Mouse (Mus musculus) CH12.LX (cell line): Measurements from ENCODE around the gene Harbi1. TPM values are rescaled to one million over a fixed set of nuclear protein-coding genes. Genes with fewer than 3 reads are reported as not detected.

Experiments used
- DNase-seq: peaks from one replicate; pipeline ENCODE4 v3.0.0-alpha.2; 2013; ENCODE audit errors: extremely low read depth
- H3K27ac ChIP-seq: 2 replicates; pipeline ENCODE4 v1.5.1; 2012; ENCODE audit warnings: low read depth, mild to moderate bottlenecking, control low read depth, moderate library complexity; ENCODE audit not compliant: insufficient read depth
- H3K27me3 ChIP-seq: replicated peaks from 2 replicates; pipeline ENCODE3; 2012; ENCODE audit warnings: inconsistent platforms
- H3K36me3 ChIP-seq, 2 experiments: replicated peaks in 1 of 2; 2 replicates each; pipeline versions ENCODE3 to v1.6.1; 2012; ENCODE audit warnings: inconsistent platforms in 1 of 2, low read length in 1 of 2, mild to moderate bottlenecking in 1 of 2, mixed read lengths in 1 of 2, moderate library complexity in 1 of 2; ENCODE audit not compliant: control insufficient read depth in 1 of 2, insufficient read depth in 1 of 2
- H3K4me1 ChIP-seq, 2 experiments: 2 replicates each; pipeline ENCODE4 v1.6.1; 2012; ENCODE audit warnings: inconsistent platforms in 1 of 2, moderate library complexity in 1 of 2; ENCODE audit not compliant: insufficient read depth in 2 of 2, control insufficient read depth in 1 of 2
- H3K4me2 ChIP-seq: 2 replicates; pipeline ENCODE4 v1.6.1; 2012; ENCODE audit warnings: low read depth, mild to moderate bottlenecking, control low read depth; ENCODE audit not compliant: poor library complexity, insufficient read depth, severe bottlenecking
- H3K4me3 ChIP-seq, 3 experiments: fragments of 150-350 bp in 1 of 3; sonication (generic) in 1 of 3; replicated peaks in 1 of 3; 2 replicates each; pipeline versions ENCODE3 to v1.5.1; 2011 to 2012; ENCODE audit warnings: low read depth in 2 of 3, low read length in 2 of 3, mild to moderate bottlenecking in 2 of 3, moderate library complexity in 2 of 3, control low read depth in 1 of 3, improper control_type of control experiment in 1 of 3, inconsistent platforms in 1 of 3, mixed read lengths in 1 of 3; ENCODE audit not compliant: poor library complexity in 1 of 3
- H3K79me2 ChIP-seq: replicated peaks from 2 replicates; pipeline ENCODE4 v1.6.1; 2012; ENCODE audit warnings: mild to moderate bottlenecking, moderate library complexity; ENCODE audit not compliant: control insufficient read depth, poor library complexity, insufficient read depth, severe bottlenecking; ENCODE audit errors: extremely low read depth
- H3K9ac ChIP-seq: 2 replicates; pipeline ENCODE4 v1.6.1; 2012; ENCODE audit warnings: low read depth, mild to moderate bottlenecking, control low read depth, moderate library complexity; ENCODE audit not compliant: insufficient read depth
- H3K9me3 ChIP-seq: replicated peaks from 2 replicates; pipeline ENCODE3; 2012; ENCODE audit warnings: low read length, inconsistent platforms, mixed read lengths
- E2F4 ChIP-seq: IDR thresholded peaks from 2 replicates; pipeline ENCODE4 v1.6.1; 2011; ENCODE audit warnings: low read depth, low read length, improper control_type of control experiment; ENCODE audit not compliant: insufficient replicate concordance
- MAFK ChIP-seq: IDR thresholded peaks from 2 replicates; pipeline ENCODE4 v1.6.1; 2011; ENCODE audit warnings: low read length, improper control_type of control experiment; ENCODE audit not compliant: insufficient replicate concordance
- SIN3A ChIP-seq: IDR thresholded peaks from 2 replicates; pipeline ENCODE4 v1.6.1; 2012; ENCODE audit warnings: low read length, improper control_type of control experiment, inconsistent platforms
- UBTF ChIP-seq: IDR thresholded peaks from 2 replicates; pipeline ENCODE4 v1.6.1; 2012; ENCODE audit warnings: low read depth, mild to moderate bottlenecking, inconsistent platforms, low read length, improper control_type of control experiment, moderate library complexity
- ZC3H11A ChIP-seq: IDR thresholded peaks from 2 replicates; pipeline ENCODE4 v1.6.1; 2012; ENCODE audit warnings: low read depth, mild to moderate bottlenecking, inconsistent platforms, low read length, improper control_type of control experiment
- dilution Hi-C: fragments of 300-500 bp; cut with MboI; formaldehyde crosslinking; loops from 2 replicates; pipeline ENCODE4 v1.14.3; 2020; ENCODE audit warnings: low sequenced_read_pairs; ENCODE audit not compliant: extremely low pct_unique_long_range_greater_than_20kb, extremely low pct_ligation_motif_present
- in situ Hi-C: fragments of 300-500 bp; cut with MboI; formaldehyde crosslinking; loops from 3 replicates; pipeline ENCODE4 v1.14.3; 2019; ENCODE audit warnings: low sequenced_read_pairs, low pct_ligation_motif_present, low pct_unique_long_range_greater_than_20kb, mixed read lengths
- polyA plus RNA-seq: library from polyadenylated mRNA; unstranded; fragments of >175 nt; gene quantifications from 2 replicates; pipeline ENCODE4 v1.2.1, GENCODE M21; 2012; ENCODE audit warnings: low read depth; ENCODE audit not compliant: insufficient read length
- total RNA-seq, 2 experiments: library from RNA; depleted of rRNA; stranded (reverse); fragments of 300-350 nt in 1 of 2; fragments of >200 nt in 1 of 2; gene quantifications; 2 replicates each; pipeline ENCODE4 v1.2.3; 2012 to 2014

Harbi1 gene
- total and polyA plus RNA-seq, 3 experiments, result 8.1 to 18.8 (median 13.3) TPM

DNA sequence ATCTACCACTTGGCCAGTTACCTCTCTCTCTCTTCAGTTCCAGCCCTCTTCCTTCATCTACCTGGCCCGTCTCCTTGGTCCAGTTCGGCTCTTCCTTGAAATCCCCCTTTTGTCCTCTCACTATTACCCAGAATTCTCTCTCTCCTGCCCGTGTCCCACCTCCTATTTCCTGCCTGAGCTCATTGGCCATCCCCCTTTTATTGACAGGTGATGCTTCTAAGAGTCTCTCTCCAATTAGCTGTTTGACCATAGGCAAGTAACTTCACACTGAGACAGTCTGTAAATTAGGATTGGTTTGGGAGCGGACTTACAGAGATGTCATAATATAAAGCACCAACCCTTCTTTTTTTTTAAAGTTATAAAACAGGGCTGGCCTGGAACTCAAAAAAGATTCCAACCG is 34.0 kb downstream of the Harbi1 start:
- Histone ChIP-seq H3K36me3 (peaks cover 0 to 19% of the 10 kb centered on the region in 2 experiments), H3K4me3 (no peak overlapping the region), H3K4me2 (no peak overlapping the region), H3K9ac (no peak overlapping the region), H3K79me2 (peaks cover 17% of the 10 kb centered on the region), H3K4me1 (peaks cover 0 to 7% of the 10 kb centered on the region in 2 experiments; a peak in 1 of 4 replicates), H3K27me3 (no peaks in the 10 kb centered on the region), H3K9me3 (no peaks in the 10 kb centered on the region), H3K27ac (no peak overlapping the region)
- no peak for DNase-seq
- TF ChIP-seq ZC3H11A, result no peak
- dilution Hi-C loops, result no loop called here
- in situ Hi-C loops, result no loop called here

DNA sequence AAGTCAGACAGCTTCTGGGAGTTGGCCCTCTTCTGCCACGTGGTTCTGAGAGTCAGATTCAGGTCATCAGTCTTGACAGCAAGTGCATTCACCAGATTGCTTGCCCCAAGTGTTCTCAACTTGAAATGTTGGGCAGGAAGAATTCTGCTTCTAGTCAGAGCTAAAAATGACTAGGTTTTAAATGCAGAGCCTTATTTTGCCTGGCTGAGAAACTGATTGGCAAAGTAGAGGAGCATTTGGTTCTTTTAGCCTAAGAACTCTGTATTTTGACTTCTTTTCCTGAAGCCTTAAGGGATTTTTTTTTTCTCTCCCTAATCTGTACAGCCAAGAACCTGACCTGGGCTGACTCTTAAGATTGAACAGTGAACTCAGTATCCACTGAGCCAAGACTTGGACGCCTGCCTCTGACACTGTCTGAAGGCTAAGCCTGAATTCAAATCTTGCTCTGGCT is 39.2 kb downstream of the Harbi1 start:
- DNase-seq, result no peak
- H3K4me3 ChIP-seq, result no peak overlapping the region
- H3K36me3 ChIP-seq, result peaks cover 0 to 9% of the 10 kb centered on the region in 2 experiments
- no peak for TF ChIP-seq SIN3A
- no peak for TF ChIP-seq E2F4
- TF ChIP-seq MAFK, result no peak
- TF ChIP-seq UBTF, result no peak
- in situ Hi-C loops (no loop called here), dilution Hi-C loops (no loop called here)
- H3K9ac ChIP-seq, result no peak overlapping the region
- no peak overlapping the region for H3K4me2 ChIP-seq
- H3K27me3 ChIP-seq, result no peaks in the 10 kb centered on the region
- H3K9me3 ChIP-seq, result no peaks in the 10 kb centered on the region
- peaks cover 26% of the 10 kb centered on the region for H3K79me2 ChIP-seq
- H3K4me1 ChIP-seq, result no peaks in the 10 kb centered on the region
- no peak overlapping the region for H3K27ac ChIP-seq

Other genes with a start within 250 kb of the Harbi1 start
- gene Ckap5, start 184.1 kb upstream of the Harbi1 start, total RNA-seq (2012; rRNA removed), result 52.3 and 53.0 TPM in 2 replicates
- gene Ckap5, start 184.1 kb upstream of the Harbi1 start, total RNA-seq (2014; rRNA removed), result 52.3 and 57.9 TPM in 2 replicates
- gene Ckap5, start 184.1 kb upstream of the Harbi1 start, polyA plus RNA-seq, result 50.8 and 51.5 TPM in 2 replicates
- 0.04 TPM in 1 of 2 replicates, not detected in the other for gene F2, start 74.4 kb upstream of the Harbi1 start, total RNA-seq (2012; rRNA removed)
- not detected in 2 replicates for gene F2, start 74.4 kb upstream of the Harbi1 start, total RNA-seq (2014; rRNA removed)
- gene F2, start 74.4 kb upstream of the Harbi1 start, polyA plus RNA-seq, result not detected in 2 replicates
- 8.1 and 8.3 TPM in 2 replicates for gene Zfp408, start 61.1 kb upstream of the Harbi1 start, total RNA-seq (2012; rRNA removed)
- gene Zfp408, start 61.1 kb upstream of the Harbi1 start, total RNA-seq (2014; rRNA removed), result 8.8 and 9.2 TPM in 2 replicates
- gene Zfp408, start 61.1 kb upstream of the Harbi1 start, polyA plus RNA-seq, result 16.0 and 17.1 TPM in 2 replicates
- gene Arhgap1, start 61.0 kb upstream of the Harbi1 start, total RNA-seq (2012; rRNA removed), result 15.6 and 20.6 TPM in 2 replicates
- gene Arhgap1, start 61.0 kb upstream of the Harbi1 start, total RNA-seq (2014; rRNA removed), result 19.7 and 22.4 TPM in 2 replicates
- gene Arhgap1, start 61.0 kb upstream of the Harbi1 start, polyA plus RNA-seq, result 30.2 and 35.4 TPM in 2 replicates
- gene Atg13, start 276 bp upstream of the Harbi1 start, total RNA-seq (2012; rRNA removed), result 7.3 and 8.5 TPM in 2 replicates
- gene Atg13, start 276 bp upstream of the Harbi1 start, total RNA-seq (2014; rRNA removed), result 5.8 and 6.0 TPM in 2 replicates
- 18.0 and 20.7 TPM in 2 replicates for gene Atg13, start 276 bp upstream of the Harbi1 start, polyA plus RNA-seq
- gene Ambra1, start 19.3 kb downstream of the Harbi1 start, total RNA-seq (2012; rRNA removed), result 21.1 and 21.9 TPM in 2 replicates
- 15.8 and 16.2 TPM in 2 replicates for gene Ambra1, start 19.3 kb downstream of the Harbi1 start, total RNA-seq (2014; rRNA removed)
- gene Ambra1, start 19.3 kb downstream of the Harbi1 start, polyA plus RNA-seq, result 25.3 and 27.1 TPM in 2 replicates
- gene Chrm4, start 216.4 kb downstream of the Harbi1 start, total RNA-seq (2012; rRNA removed), result 13.9 and 15.1 TPM in 2 replicates
- 9.2 and 10.0 TPM in 2 replicates for gene Chrm4, start 216.4 kb downstream of the Harbi1 start, total RNA-seq (2014; rRNA removed)
- 10.4 and 14.4 TPM in 2 replicates for gene Chrm4, start 216.4 kb downstream of the Harbi1 start, polyA plus RNA-seq
- 0.25 and 0.38 TPM in 2 replicates for gene Mdk, start 221.4 kb downstream of the Harbi1 start, total RNA-seq (2012; rRNA removed)
- gene Mdk, start 221.4 kb downstream of the Harbi1 start, total RNA-seq (2014; rRNA removed), result 0.34 TPM in 1 of 2 replicates, not detected in the other
- 2.4 and 3.1 TPM in 2 replicates for gene Mdk, start 221.4 kb downstream of the Harbi1 start, polyA plus RNA-seq
- 0.25 TPM in 2 replicates for gene Gm9821, start 234.9 kb downstream of the Harbi1 start, total RNA-seq (2012; rRNA removed)
- gene Gm9821, start 234.9 kb downstream of the Harbi1 start, total RNA-seq (2014; rRNA removed), result not detected in 2 replicates
- gene Gm9821, start 234.9 kb downstream of the Harbi1 start, polyA plus RNA-seq, result 3.8 TPM in 2 replicates